Mouse (Mus musculus) G1E (cell line): Measurements from ENCODE around the gene Ube2dnl2. TPM values are rescaled to one million over a fixed set of nuclear protein-coding genes. Genes with fewer than 3 reads are reported as not detected.

Experiments used
- ATAC-seq: 2 replicates; pipeline ENCODE4 v1.8.0; 2016; ENCODE audit warnings: mild to moderate bottlenecking; ENCODE audit not compliant: insufficient number of reproducible peaks, poor library complexity, low FRiP score, severe bottlenecking; ENCODE audit errors: extremely low read depth
- DNase-seq: peaks from one replicate; pipeline ENCODE4 v3.0.0; 2012; ENCODE audit warnings: low spot score
- H3K27me3 ChIP-seq: 2 replicates; pipeline ENCODE4 v1.6.1; 2012; ENCODE audit warnings: mild to moderate bottlenecking, low read length, inconsistent platforms; ENCODE audit not compliant: insufficient read depth
- H3K36me3 ChIP-seq: replicated peaks from 2 replicates; pipeline ENCODE3; 2012; ENCODE audit warnings: mild to moderate bottlenecking, inconsistent platforms
- H3K4me1 ChIP-seq: 2 replicates; pipeline ENCODE4 v1.6.1; 2012; ENCODE audit warnings: low read depth, low read length, inconsistent platforms, mixed read lengths; ENCODE audit not compliant: insufficient read depth
- H3K4me3 ChIP-seq: 2 replicates; pipeline ENCODE4 v1.5.1; 2012; ENCODE audit warnings: low read depth, mild to moderate bottlenecking, inconsistent platforms, low read length, moderate library complexity, mixed read lengths
- H3K9me3 ChIP-seq: replicated peaks from 2 replicates; pipeline ENCODE4 v1.6.1; 2012; ENCODE audit warnings: inconsistent platforms
- CTCF ChIP-seq: IDR thresholded peaks from 2 replicates; pipeline ENCODE4 v1.5.1; 2012; ENCODE audit warnings: low read depth, low read length, inconsistent platforms, mixed read lengths
- GATA1 ChIP-seq: IDR thresholded peaks from 2 replicates; pipeline ENCODE4 v1.6.1; 2012; ENCODE audit warnings: borderline replicate concordance, low read length, inconsistent platforms, mixed read lengths
- GATA2 ChIP-seq: IDR thresholded peaks from 2 replicates; pipeline ENCODE4 v1.6.1; 2012; ENCODE audit warnings: low read depth, low read length, inconsistent platforms, borderline replicate concordance
- POLR2AphosphoS5 ChIP-seq: IDR thresholded peaks from 2 replicates; pipeline ENCODE4 v1.6.1; 2012; ENCODE audit warnings: low read depth, low read length, inconsistent platforms; ENCODE audit not compliant: insufficient replicate concordance
- TAL1 ChIP-seq: conservative IDR thresholded peaks from 2 replicates; pipeline ENCODE4 v1.6.1; 2012; ENCODE audit warnings: low read depth, low read length, inconsistent platforms, mixed read lengths
- polyA plus RNA-seq: library from polyadenylated mRNA; stranded (reverse); fragments of >175 nt; gene quantifications from 2 replicates; pipeline ENCODE4 v1.2.3, GENCODE M21; 2012
- total RNA-seq, 2 experiments: library from RNA; stranded (forward) in 1 of 2; stranded (reverse) in 1 of 2; fragments of 200-1000 nt in 1 of 2; fragments of >200 nt in 1 of 2; fragmentation: Nextera tagmentation in 1 of 2; gene quantifications; 2 replicates each; pipeline ENCODE4 v1.2.3; 2014 to 2017

The Ube2dnl2 gene
- total RNA-seq (2014; fragmentation: Nextera tagmentation) (not detected in 2 replicates), total RNA-seq (2017) (not detected in 2 replicates), polyA plus RNA-seq (not detected in 2 replicates)

DNA sequence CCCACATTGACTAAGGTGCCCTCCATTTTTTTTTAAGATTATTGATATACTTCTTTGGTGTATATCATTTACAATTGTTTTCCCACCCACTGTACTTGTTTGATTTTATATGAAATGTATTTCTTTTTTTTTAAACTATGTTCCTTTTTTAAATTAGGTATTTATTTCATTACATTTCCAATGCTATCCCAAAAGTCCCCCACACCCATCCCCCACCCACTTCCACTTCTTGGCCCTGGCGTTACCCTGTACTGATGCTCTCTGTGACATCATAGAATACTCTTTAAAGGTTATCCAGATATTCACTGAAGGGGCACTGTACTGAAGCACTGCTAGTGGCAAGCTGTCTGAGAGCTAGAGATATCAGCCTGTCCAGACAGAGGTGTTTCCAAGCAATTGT, at the start of gene Ube2dnl2:
Gene Ube2dnl2 (plus strand): TSS at position 301 of the 400 bp plus-strand sequence.
- H3K4me3 ChIP-seq = no peak within 1 kb of the TSS
- ATAC-seq (no peak), DNase-seq (no peak)
- H3K27me3 ChIP-seq = no peaks in the 10 kb centered on the region
- H3K9me3 ChIP-seq = no peaks in the 10 kb centered on the region
- TF ChIP-seq POLR2AphosphoS5 = no peak
- TF ChIP-seq CTCF = no peak
- TF ChIP-seq TAL1 = no peak
- TF ChIP-seq GATA2 = no peak
- TF ChIP-seq GATA1 = no peak
- H3K36me3 ChIP-seq = no peaks in the 10 kb centered on the region
- no peaks in the 10 kb centered on the region for H3K4me1 ChIP-seq

DNA sequence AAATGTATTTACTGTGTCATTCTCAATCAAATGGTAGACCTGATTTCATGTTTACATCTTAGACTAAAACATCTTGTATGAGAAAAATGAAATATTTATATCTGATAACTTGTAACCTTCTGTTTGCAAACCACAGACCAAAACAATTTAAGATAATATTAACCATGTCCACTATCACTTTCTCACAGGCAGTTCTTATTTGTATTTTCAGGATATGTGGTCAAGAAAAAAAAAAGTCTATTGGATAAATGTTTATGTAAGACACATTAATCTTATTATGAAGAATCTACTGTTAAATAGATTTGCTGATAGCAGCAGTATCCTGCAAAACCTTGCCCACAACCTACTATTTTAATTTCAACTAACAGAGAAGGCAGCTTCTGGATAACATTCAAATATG, 11.9 kb upstream of the Ube2dnl2 start:
- DNase-seq = no peak
- no peak for TF ChIP-seq GATA1
- no peak for TF ChIP-seq GATA2
- no peak for TF ChIP-seq CTCF
- no peak for TF ChIP-seq POLR2AphosphoS5
- TF ChIP-seq TAL1 = no peak
- Histone ChIP-seq H3K4me3 (no peak overlapping the region), H3K4me1 (no peaks in the 10 kb centered on the region), H3K9me3 (no peaks in the 10 kb centered on the region), H3K36me3 (no peaks in the 10 kb centered on the region), H3K27me3 (no peaks in the 10 kb centered on the region)
- ATAC-seq = no peak

DNA sequence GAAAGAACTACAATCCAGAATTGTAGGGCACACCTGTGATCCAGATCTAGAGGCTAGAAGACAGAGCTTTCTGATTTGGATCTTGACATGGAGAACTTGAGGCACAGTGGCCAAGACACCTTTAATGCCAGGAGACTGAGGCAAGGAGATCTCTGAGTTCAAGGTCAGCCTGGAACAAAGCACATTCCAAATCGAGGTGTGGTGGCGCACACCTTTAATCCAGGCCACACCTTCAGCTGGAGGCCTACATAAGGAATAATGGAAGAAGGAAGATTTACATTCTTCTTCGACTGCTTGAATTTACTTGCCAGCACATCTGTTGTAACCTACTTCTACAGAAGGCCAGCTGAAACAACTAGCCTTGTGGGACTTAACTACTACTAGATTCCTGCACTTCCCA, 9.9 kb upstream of the Ube2dnl2 start:
- DNase-seq (no peak), ATAC-seq (no peak)
- H3K27me3 ChIP-seq = no peaks in the 10 kb centered on the region
- H3K36me3 ChIP-seq = no peaks in the 10 kb centered on the region
- H3K4me3 ChIP-seq = no peak overlapping the region
- H3K4me1 ChIP-seq = no peaks in the 10 kb centered on the region
- TF ChIP-seq POLR2AphosphoS5 (no peak), GATA2 (no peak), CTCF (no peak), TAL1 (no peak), GATA1 (no peak)
- no peaks in the 10 kb centered on the region for H3K9me3 ChIP-seq

DNA sequence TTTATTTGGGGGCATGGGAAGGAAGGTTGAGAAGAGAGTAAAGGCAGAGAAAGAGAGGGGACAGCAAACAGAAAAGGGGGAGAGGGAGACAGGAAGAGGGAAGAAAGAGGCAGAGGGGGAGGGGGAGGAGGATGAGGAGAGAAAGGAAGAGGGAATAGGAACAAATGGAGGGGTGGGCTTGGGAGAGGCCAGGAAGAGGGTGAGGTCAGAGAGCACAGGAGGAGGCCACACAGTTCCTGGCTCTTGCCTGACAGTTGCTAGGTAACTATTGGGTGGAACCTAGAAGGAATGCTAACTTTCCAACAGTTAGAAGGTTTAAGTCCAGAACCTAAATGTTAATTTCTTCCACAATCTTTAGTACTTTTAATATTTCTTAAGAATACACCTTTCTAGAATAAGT, 4.0 kb upstream of the Ube2dnl2 start:
- no peaks in the 10 kb centered on the region for H3K4me1 ChIP-seq
- no peak for TF ChIP-seq CTCF
- TF ChIP-seq TAL1 = no peak
- no peak for TF ChIP-seq GATA1
- TF ChIP-seq GATA2 = no peak
- TF ChIP-seq POLR2AphosphoS5 = no peak
- H3K27me3 ChIP-seq = no peaks in the 10 kb centered on the region
- ATAC-seq (no peak), DNase-seq (no peak)
- H3K36me3 ChIP-seq = no peaks in the 10 kb centered on the region
- H3K9me3 ChIP-seq = no peaks in the 10 kb centered on the region
- no peak overlapping the region for H3K4me3 ChIP-seq

DNA sequence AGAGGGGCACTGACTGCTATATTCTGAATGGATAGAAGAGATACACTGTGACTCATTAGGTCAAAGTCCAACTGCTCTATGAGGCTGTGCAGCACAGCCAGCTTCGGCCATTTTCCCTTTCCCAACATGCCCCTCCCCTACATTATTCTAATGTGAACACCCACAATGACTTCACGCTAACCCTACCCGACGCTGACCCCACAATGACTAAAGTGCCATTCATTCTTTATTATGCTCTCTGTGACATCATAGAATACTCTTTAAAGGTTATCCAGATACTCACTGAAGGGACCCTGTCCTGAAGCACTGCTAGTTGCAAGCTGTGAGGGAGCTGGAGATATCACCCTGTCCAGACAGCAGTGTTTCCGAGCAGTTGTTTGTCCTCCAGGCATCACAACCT, 2.7 kb upstream of the Ube2dnl2 start, which contains the start of gene Ube2dnl1:
Gene Ube2dnl1 (plus strand): TSS at position 301 of the 400 bp plus-strand sequence.
- no peaks in the 10 kb centered on the region for H3K4me1 ChIP-seq
- DNase-seq (no peak), ATAC-seq (no peak)
- TF ChIP-seq GATA2 (no peak), POLR2AphosphoS5 (no peak), TAL1 (no peak), GATA1 (no peak), CTCF (no peak)
- H3K36me3 ChIP-seq = no peaks in the 10 kb centered on the region
- H3K27me3 ChIP-seq = no peaks in the 10 kb centered on the region
- H3K4me3 ChIP-seq = no peak within 1 kb of the TSS
- no peaks in the 10 kb centered on the region for H3K9me3 ChIP-seq

DNA sequence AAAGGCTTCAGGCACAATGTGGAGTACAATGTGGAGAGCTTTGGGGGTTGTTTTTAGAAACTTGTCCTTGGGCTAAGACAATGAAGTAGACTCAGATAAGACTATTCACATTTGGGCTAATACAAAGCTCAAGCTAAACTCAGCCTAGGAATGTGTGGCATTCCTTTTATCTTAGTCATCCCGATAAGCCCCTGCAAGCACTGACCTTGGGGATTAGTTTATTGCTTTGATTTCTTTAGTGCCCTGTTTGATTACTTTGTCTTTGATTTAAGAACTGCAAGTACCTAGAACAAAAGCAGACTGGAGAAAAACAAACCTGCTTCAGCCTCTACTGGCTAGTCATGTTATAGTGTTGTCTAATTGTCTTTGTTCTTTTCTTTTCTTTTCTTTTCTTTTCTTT, 47.7 kb downstream of the Ube2dnl2 start:
- Histone ChIP-seq H3K4me3 (no peak overlapping the region), H3K36me3 (no peaks in the 10 kb centered on the region), H3K4me1 (no peaks in the 10 kb centered on the region), H3K27me3 (no peaks in the 10 kb centered on the region), H3K9me3 (no peaks in the 10 kb centered on the region)
- TF ChIP-seq TAL1 = no peak
- no peak for TF ChIP-seq POLR2AphosphoS5
- TF ChIP-seq GATA2 = no peak
- no peak for TF ChIP-seq GATA1
- no peak for TF ChIP-seq CTCF
- DNase-seq (no peak), ATAC-seq (no peak)

Other genes with a start within 250 kb of the Ube2dnl2 start
- gene Ube2dnl1, start 2.6 kb upstream of the Ube2dnl2 start, total RNA-seq (2014; fragmentation: Nextera tagmentation) = not detected in 2 replicates
- not detected in 2 replicates for gene Ube2dnl1, start 2.6 kb upstream of the Ube2dnl2 start, total RNA-seq (2017)
- not detected in 2 replicates for gene Ube2dnl1, start 2.6 kb upstream of the Ube2dnl2 start, polyA plus RNA-seq